Mouse (Mus musculus) midbrain, embryonic 13.5 days (tissue): ENCODE measurements at regions not wholly inside any gene's neighbourhood (a gene's known extent, or its start where the extent isn't known, plus 50 kb on each side); places are given as distances from the start of the nearest gene placed in this dataset.

ENCODE experiments used
- ATAC-seq: fragments of 200-750 bp; cut with Nextera tagmentation; 2 replicates; pipeline ENCODE4 v1.8.0; 2017; ENCODE audit warnings: mild to moderate bottlenecking, moderate TSS enrichment, moderate library complexity
- H3K27ac ChIP-seq: fragments of 300-500 bp; sonication (generic); 2 replicates; pipeline ENCODE4 v1.5.1; 2015; ENCODE audit warnings: inconsistent platforms, mild to moderate bottlenecking, moderate library complexity
- H3K27me3 ChIP-seq: fragments of 300-500 bp; sonication (generic); 2 replicates; pipeline ENCODE4 v1.6.1; 2015; ENCODE audit warnings: mild to moderate bottlenecking, inconsistent platforms
- H3K36me3 ChIP-seq: fragments of 300-500 bp; sonication (generic); 2 replicates; pipeline ENCODE4 v1.6.1; 2015; ENCODE audit warnings: mild to moderate bottlenecking, inconsistent platforms
- H3K4me1 ChIP-seq: fragments of 300-500 bp; sonication (generic); replicated peaks from 2 replicates; pipeline ENCODE4 v1.6.1; 2015; ENCODE audit warnings: inconsistent platforms
- H3K4me2 ChIP-seq: fragments of 300-500 bp; sonication (generic); replicated peaks from 2 replicates; pipeline ENCODE4 v1.6.1; 2015; ENCODE audit warnings: moderate library complexity, mild to moderate bottlenecking, inconsistent platforms
- H3K4me3 ChIP-seq: fragments of 300-500 bp; sonication (generic); replicated peaks from 2 replicates; pipeline ENCODE4 v1.5.1; 2015; ENCODE audit warnings: mild to moderate bottlenecking, inconsistent platforms
- H3K9ac ChIP-seq: fragments of 300-500 bp; sonication (generic); replicated peaks from 2 replicates; pipeline ENCODE4 v1.6.1; 2015; ENCODE audit warnings: mild to moderate bottlenecking, inconsistent platforms
- H3K9me3 ChIP-seq: fragments of 300-500 bp; sonication (generic); 2 replicates; pipeline ENCODE4 v1.6.1; 2016; ENCODE audit warnings: mild to moderate bottlenecking, inconsistent platforms
- WGBS: fragments of 180-500 bp; shearing (Covaris S2); methylation state at CpG from one replicate; pipeline ENCODE4 v1.1.7; 2015; 5-methylcytosine and 5-hydroxymethylcytosine counted together

- 69% methylated on average over 3 of the region's 3 CpGs for WGBS
- no peak overlapping the region for H3K9ac ChIP-seq
Measured at GRCm38 (mm10) chr2:148622216-148622615, 50.2 kb upstream of the Nxt1 start.

GRCm38 (mm10) chr2:148611911-148612310 is 60.5 kb upstream of the Nxt1 start:
- 83% methylated on average over 1 of the region's 1 CpGs for WGBS
- H3K4me3 ChIP-seq, result no peak overlapping the region
- ATAC-seq, result no peak
- H3K9ac ChIP-seq, result no peak overlapping the region
- no peaks in the 10 kb centered on the region for H3K27me3 ChIP-seq
- no peaks in the 10 kb centered on the region for H3K36me3 ChIP-seq
- no peaks in the 10 kb centered on the region for H3K4me1 ChIP-seq
- no peak overlapping the region for H3K27ac ChIP-seq
- H3K4me2 ChIP-seq, result no peak overlapping the region
- no peaks in the 10 kb centered on the region for H3K9me3 ChIP-seq

More at GRCm38 (mm10) chr2:148622216-148622615, 50.2 kb upstream of the Nxt1 start:
- H3K36me3 ChIP-seq, result no peaks in the 10 kb centered on the region
- no peak overlapping the region for H3K4me3 ChIP-seq
- H3K9me3 ChIP-seq, result no peaks in the 10 kb centered on the region
- no peak for ATAC-seq
- H3K27me3 ChIP-seq, result no peaks in the 10 kb centered on the region
- no peak overlapping the region for H3K4me2 ChIP-seq
- no peaks in the 10 kb centered on the region for H3K4me1 ChIP-seq
- H3K27ac ChIP-seq, result no peak overlapping the region

DNA sequence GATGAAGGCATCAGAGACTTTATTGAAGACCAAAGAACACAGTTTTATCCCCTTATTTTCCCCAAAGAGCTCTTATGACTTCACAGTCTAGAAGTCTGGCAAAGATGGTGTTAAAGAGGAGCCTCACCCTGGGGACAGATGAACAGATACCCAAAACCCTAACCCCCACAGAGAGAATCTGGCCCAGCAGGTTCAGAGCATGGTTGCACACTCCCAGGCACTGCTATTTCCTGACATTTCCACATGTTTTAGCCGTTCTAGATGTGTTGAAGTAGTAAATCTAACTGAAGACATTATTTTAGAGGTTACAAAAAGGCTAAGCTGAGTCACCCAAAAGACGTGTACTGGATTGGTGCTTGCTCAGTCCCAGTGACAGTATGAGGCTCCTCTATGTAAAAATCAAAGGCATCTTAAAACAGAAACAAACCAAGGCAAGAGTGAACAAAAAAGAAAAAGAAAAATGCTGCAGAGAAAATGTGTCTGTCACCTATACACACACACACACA is 66.9 kb upstream of the Nxt1 start:
- H3K4me2 ChIP-seq, result no peak overlapping the region
- H3K4me3 ChIP-seq, result no peak overlapping the region
- no peak overlapping the region for H3K9ac ChIP-seq
- no peaks in the 10 kb centered on the region for H3K9me3 ChIP-seq
- no peak overlapping the region for H3K27ac ChIP-seq
- H3K36me3 ChIP-seq, result no peaks in the 10 kb centered on the region
- WGBS, result 68% methylated on average over 2 of the region's 2 CpGs
- no peak for ATAC-seq
- no peaks in the 10 kb centered on the region for H3K4me1 ChIP-seq
- H3K27me3 ChIP-seq, result no peaks in the 10 kb centered on the region

GRCm38 (mm10) chr2:148603951-148604350 is 68.5 kb upstream of the Nxt1 start:
- H3K27ac ChIP-seq, result no peak overlapping the region
- H3K4me1 ChIP-seq, result no peaks in the 10 kb centered on the region
- no peaks in the 10 kb centered on the region for H3K9me3 ChIP-seq
- no peak overlapping the region for H3K4me2 ChIP-seq
- no peak overlapping the region for H3K9ac ChIP-seq
- H3K27me3 ChIP-seq, result no peaks in the 10 kb centered on the region
- no peak for ATAC-seq
- no peak overlapping the region for H3K4me3 ChIP-seq
- H3K36me3 ChIP-seq, result no peaks in the 10 kb centered on the region
- WGBS, result 74% methylated on average over 2 of the region's 2 CpGs

DNA sequence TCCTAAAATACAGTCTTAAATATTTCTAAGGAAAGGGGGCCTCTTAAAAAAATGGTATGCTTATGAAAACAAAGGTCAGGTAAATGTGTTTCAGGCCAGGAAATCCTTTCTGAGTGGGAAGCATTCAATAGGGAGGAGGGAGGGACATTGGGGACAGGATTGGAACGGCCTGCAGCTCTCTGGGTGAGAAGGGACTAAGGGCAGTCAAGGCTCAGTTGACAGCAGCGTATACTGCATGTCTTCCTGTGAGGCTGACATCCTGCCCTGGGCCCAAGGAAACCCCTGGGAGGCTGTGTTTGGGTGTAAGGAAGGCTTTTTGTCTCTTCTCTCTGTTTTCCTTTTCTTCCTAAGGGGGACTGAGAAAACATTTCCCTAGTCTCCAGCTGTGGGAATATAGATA is 69.1 kb upstream of the Nxt1 start:
- Histone ChIP-seq H3K9me3 (no peaks in the 10 kb centered on the region), H3K4me1 (no peaks in the 10 kb centered on the region), H3K4me2 (no peak overlapping the region), H3K4me3 (no peak overlapping the region), H3K9ac (no peak overlapping the region), H3K27me3 (no peaks in the 10 kb centered on the region), H3K36me3 (no peaks in the 10 kb centered on the region), H3K27ac (no peak overlapping the region)
- no peak for ATAC-seq
- WGBS, result 73% methylated on average over 2 of the region's 2 CpGs

DNA sequence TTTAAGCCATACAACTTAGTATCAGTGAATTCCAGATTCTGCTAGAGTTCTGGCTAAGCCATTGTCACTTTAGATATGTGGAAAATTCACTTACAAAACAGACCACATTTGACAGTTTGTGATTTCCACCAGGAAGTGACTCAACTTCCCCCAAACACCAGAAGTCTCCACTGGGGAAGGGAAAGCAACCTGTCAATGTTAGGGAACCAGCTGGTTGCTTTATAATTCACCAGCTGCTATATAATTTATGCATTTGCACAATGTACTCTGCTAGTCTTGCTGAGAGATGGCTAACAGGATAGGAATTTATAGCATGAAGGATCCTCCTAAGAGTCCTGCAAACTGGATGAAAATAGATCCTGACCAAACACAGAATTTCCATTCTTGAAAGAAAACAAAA is 72.9 kb upstream of the Nxt1 start:
- Histone ChIP-seq H3K4me3 (no peak overlapping the region), H3K27me3 (no peaks in the 10 kb centered on the region), H3K4me1 (no peaks in the 10 kb centered on the region), H3K4me2 (no peak overlapping the region), H3K27ac (no peak overlapping the region), H3K9me3 (no peaks in the 10 kb centered on the region), H3K9ac (no peak overlapping the region), H3K36me3 (no peaks in the 10 kb centered on the region)
- ATAC-seq, result no peak

GRCm38 (mm10) chr2:148596966-148597365 is 75.4 kb upstream of the Nxt1 start:
- WGBS, result 95% methylated on average over 2 of the region's 2 CpGs
- Histone ChIP-seq H3K9me3 (no peaks in the 10 kb centered on the region), H3K9ac (no peak overlapping the region)

GRCm38 (mm10) chr2:148585721-148586335 is 86.6 kb upstream of the Nxt1 start:
- Histone ChIP-seq H3K9me3 (no peaks in the 10 kb centered on the region), H3K36me3 (no peaks in the 10 kb centered on the region), H3K9ac (no peak overlapping the region), H3K4me1 (no peaks in the 10 kb centered on the region), H3K4me2 (no peak overlapping the region), H3K27ac (no peak overlapping the region), H3K27me3 (no peaks in the 10 kb centered on the region), H3K4me3 (no peak overlapping the region)
- 89% methylated on average over 1 of the region's 1 CpGs for WGBS
- no peak for ATAC-seq

More at GRCm38 (mm10) chr2:148596966-148597365, 75.4 kb upstream of the Nxt1 start:
- no peak for ATAC-seq
- Histone ChIP-seq H3K4me3 (no peak overlapping the region), H3K27me3 (no peaks in the 10 kb centered on the region), H3K27ac (no peak overlapping the region), H3K4me2 (no peak overlapping the region), H3K36me3 (no peaks in the 10 kb centered on the region), H3K4me1 (no peaks in the 10 kb centered on the region)

DNA sequence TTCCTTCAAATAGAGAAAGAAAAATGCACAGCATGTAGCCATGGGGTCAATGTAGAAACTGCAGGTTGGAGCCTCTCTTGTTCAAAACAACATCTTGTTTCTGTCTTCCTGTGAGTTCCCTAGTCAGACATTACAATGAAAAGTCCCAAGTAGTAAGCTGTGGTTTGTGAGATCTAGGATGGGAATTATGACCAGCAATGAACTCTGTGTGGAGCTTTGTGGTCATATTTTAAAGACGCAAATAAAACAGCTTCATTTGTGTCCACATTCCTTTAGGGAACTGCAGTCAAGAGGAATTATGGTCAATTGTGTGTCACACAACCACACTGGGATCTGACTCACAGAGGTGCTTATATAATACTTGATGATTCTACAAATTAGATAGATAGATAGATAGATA is 90.2 kb upstream of the Nxt1 start:
- Histone ChIP-seq H3K36me3 (no peaks in the 10 kb centered on the region), H3K4me1 (no peaks in the 10 kb centered on the region; the same call in 1 of the 2 replicates), H3K27me3 (no peaks in the 10 kb centered on the region), H3K4me3 (no peak overlapping the region), H3K4me2 (no peak overlapping the region), H3K27ac (no peak overlapping the region), H3K9ac (no peak overlapping the region), H3K9me3 (no peaks in the 10 kb centered on the region)
- no peak for ATAC-seq
- 92% methylated on average over 1 of the region's 1 CpGs for WGBS

GRCm38 (mm10) chr2:148581666-148582065 is 90.7 kb upstream of the Nxt1 start:
- no peaks in the 10 kb centered on the region; the same call in 1 of the 2 replicates for H3K4me1 ChIP-seq
- H3K9me3 ChIP-seq, result no peaks in the 10 kb centered on the region
- no peak overlapping the region for H3K4me3 ChIP-seq
- WGBS, result 82% methylated on average over 4 of the region's 4 CpGs
- no peak for ATAC-seq
- no peaks in the 10 kb centered on the region for H3K36me3 ChIP-seq
- H3K27ac ChIP-seq, result no peak overlapping the region
- no peak overlapping the region for H3K9ac ChIP-seq
- no peak overlapping the region for H3K4me2 ChIP-seq
- H3K27me3 ChIP-seq, result no peaks in the 10 kb centered on the region

DNA sequence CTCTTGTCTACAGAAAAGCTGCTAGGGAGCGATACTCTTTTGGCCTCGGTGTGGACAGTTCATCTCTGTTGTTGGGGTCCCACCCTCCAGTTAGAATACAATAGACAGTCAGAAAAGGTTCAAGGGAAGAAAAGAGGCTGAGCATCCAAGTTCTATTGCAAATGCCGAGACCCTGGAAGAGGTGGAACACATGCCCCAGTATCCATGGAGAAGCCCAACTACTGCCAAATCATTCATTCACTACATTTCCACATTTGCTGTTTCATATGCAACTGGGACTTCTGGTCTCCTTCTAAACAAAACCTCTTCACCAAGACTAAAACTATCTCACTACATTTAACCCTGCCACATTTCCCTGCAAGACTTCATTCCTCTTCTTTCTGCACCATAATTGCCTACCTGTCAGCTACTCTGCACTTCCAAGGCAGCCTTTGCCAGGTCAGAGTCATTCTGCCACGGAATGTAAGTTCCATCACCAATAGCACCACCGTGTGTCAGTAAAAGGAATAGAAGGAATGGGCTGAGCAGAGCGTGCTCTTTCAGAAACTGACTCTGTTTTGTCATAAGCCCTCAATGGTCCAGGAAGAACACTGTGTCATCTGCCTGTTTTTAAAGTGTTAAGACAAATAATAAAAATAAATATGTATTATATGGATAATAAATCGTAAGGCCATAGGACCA is 92.0 kb upstream of the Nxt1 start:
- Histone ChIP-seq H3K4me2 (no peak overlapping the region), H3K9me3 (no peaks in the 10 kb centered on the region), H3K27ac (no peak overlapping the region), H3K9ac (no peak overlapping the region), H3K36me3 (no peaks in the 10 kb centered on the region), H3K4me3 (no peak overlapping the region), H3K27me3 (no peaks in the 10 kb centered on the region), H3K4me1 (no peaks in the 10 kb centered on the region; the same call in 1 of the 2 replicates)
- WGBS, result 37% methylated on average over 7 of the region's 7 CpGs
- ATAC-seq, result peak; percentile 62; the same call in 1 of the 2 replicates

GRCm38 (mm10) chr2:148579564-148579963 is 92.8 kb upstream of the Nxt1 start:
- WGBS, result 12% methylated on average over 2 of the region's 2 CpGs
- Histone ChIP-seq H3K4me1 (no peaks in the 10 kb centered on the region; the same call in 1 of the 2 replicates), H3K27ac (no peak overlapping the region), H3K9me3 (no peaks in the 10 kb centered on the region), H3K36me3 (no peaks in the 10 kb centered on the region), H3K4me3 (no peak overlapping the region), H3K27me3 (no peaks in the 10 kb centered on the region), H3K4me2 (no peak overlapping the region), H3K9ac (no peak overlapping the region)
- no peak for ATAC-seq
